Mouse (Mus musculus): ENCODE data around the gene Ncoa7. TPM values are rescaled to one million over a fixed set of nuclear protein-coding genes. Genes with fewer than 3 reads are reported as not detected.

The Ncoa7 gene
- 23.0 and 28.1 TPM in 2 replicates for total RNA-seq (2015)
- total RNA-seq (2017) = 16.0 and 21.2 TPM in 2 replicates

DNA sequence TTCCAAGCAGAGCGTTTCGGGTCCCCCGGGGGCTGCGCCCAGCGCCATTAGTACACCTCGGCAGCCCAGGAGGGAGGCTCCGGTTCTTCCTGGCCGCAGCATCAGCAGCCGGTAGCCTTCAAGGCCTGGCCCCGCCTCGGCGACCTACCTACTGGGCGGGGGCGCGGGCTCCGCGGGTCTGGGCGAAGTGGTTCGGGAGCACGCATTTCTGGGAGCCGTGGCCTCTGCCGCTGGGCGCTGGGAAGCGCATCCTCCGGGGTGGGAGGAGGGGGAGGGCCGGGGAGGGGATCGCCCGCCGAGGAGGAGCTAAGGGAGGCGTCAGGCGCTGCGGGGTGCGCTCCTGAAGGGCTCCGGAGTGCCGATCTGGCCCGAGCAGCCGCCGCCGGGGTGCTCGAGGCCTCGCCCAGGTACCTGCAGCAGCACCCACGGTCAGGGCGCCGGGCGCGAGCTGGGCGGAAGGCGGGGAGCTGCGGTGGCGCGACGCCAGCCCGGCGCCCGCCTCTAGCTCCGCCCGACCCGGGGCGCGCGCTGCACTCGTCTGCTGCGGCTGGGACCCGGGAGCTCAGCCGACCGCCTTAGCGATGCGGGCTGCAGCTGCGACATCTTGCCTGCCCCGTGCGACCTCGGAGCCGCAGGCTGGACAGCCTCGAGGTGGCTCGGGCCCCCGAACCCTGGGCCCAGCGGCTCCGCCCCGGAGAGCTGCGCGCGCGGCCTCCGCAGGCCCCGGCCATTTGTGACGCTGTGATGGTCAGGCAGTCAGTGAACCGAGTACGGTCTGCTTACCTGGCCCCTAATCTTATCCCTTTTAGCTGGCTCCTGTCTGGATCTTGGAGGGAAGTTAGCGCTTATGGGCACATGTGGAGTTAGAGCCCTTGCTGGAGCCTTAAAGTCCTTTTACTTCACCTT, at the start of gene Ncoa7:
Gene Ncoa7 (minus strand): TSS at position 646 of the 906 bp plus-strand sequence.
- ATAC-seq (replicated peaks; ENCODE audit: poor library complexity) = peak; percentile 66

GRCm38 (mm10) chr10:30845101-30845825, 42.1 kb upstream of the Ncoa7 start:
- no peak for ATAC-seq (replicated peaks; ENCODE audit: poor library complexity)

GRCm38 (mm10) chr10:30844191-30845010, 41.3 kb upstream of the Ncoa7 start:
- no peak for ATAC-seq (replicated peaks; ENCODE audit: poor library complexity)

GRCm38 (mm10) chr10:30843438-30844190, 40.5 kb upstream of the Ncoa7 start:
- no peak for ATAC-seq (replicated peaks; ENCODE audit: poor library complexity)

DNA sequence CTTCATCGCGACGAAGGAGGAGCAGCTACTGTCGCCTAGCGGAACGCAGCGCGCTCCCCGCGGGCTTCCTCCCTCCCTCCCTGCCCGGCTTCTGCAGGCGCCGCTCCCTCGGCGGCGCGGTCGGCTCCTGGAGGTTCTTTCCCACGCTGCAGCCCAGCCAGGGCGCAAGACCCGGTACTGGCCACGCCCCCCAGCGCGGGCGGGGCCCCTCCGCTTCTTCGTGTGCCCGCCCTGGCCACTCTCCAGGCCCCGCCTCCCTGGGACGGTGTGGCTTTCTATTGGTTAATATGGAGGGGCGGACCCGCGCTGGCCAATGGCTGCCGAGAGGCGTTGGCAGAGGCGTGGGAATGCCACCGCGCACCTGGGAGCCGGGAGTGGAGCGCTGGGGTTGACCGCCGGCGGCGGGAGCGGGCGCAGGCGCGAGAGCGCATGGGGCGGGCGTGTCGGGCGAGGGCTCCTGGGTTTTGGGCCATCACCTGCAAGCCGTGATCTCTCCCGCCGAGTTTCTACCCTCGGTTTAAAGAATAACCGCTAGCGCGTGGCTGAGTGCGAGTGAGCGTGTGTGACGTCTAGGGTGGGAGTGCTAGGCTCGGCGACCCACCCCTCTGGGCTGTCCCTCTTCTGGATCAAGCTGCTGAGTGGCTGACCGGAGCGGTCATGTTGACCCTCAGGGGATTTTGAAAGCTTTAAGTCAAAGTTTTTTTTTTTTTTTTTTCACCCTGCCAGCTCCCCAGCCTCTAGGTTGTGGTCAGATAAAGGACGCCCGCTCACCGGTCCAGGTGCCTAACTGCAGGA, 39.7 kb upstream of the Ncoa7 start, which contains the start of gene Hey2:
Gene Hey2 (minus strand): TSS at position 159 of the 795 bp plus-strand sequence.
- ATAC-seq (replicated peaks; ENCODE audit: poor library complexity) = peak; percentile 91

GRCm38 (mm10) chr10:30842228-30842627, 39.1 kb upstream of the Ncoa7 start:
- peak; percentile 3; the same call in 1 of the 2 replicates for ATAC-seq (replicated peaks; ENCODE audit: poor library complexity)

- no peak for ATAC-seq (replicated peaks; ENCODE audit: poor library complexity)
Measured at GRCm38 (mm10) chr10:30840824-30841223, 37.7 kb upstream of the Ncoa7 start.

GRCm38 (mm10) chr10:30838188-30838587, 35.1 kb upstream of the Ncoa7 start:
- no peak for ATAC-seq (replicated peaks; ENCODE audit: poor library complexity)

- ATAC-seq (replicated peaks; ENCODE audit: poor library complexity) = peak; percentile 76
Measured at GRCm38 (mm10) chr10:30825049-30825448, 21.9 kb upstream of the Ncoa7 start.

DNA sequence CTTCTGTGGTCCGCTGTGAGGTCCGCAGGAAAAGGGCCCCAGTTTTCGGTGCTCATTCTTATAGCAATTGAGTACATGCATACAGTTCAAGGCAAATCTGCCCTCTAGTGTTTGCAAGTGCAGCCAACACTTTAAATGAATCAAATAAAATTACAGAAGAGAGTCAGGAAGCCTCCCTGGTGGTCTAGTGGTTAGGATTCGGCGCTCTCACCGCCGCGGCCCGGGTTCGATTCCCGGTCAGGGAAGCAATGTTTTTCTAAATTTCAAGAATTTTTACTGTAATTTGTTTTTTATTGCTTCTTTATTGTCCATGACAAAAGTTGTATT, 7.8 kb upstream of the Ncoa7 start:
- peak; percentile 98 for ATAC-seq (replicated peaks; ENCODE audit: poor library complexity)

DNA sequence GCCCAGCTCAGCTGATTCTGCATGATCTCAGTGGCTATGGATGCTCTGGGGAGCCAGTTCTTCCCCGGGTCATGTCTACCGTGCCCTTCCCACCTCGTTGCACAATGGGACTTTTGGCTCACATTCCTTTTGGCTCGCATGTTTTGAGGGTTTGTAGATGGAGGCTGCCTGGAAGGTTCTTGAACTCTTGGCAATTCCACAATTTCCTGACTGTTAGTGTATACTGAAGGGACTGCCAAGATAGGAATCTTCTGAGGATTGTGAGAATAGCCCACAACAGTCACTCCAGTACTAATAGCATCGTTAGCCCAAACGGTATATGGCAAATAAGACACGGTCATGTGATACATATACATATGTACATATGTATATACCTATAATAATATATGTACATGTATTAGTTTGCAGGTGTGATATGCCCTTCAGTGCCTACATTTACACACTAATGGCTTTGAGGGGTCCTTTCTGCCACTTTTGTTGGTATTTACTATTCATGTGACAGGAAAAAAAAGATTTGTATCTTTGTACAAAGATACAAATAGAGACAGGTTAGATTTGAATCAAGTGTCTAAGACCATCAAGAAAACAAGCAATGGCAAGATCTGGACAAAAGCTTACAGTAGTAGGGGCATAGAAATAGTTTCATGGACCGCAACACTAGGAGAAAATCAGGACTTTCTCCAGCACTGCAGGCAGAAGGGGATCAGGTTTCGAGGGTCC, 7.3 kb upstream of the Ncoa7 start:
- peak; percentile 21 for ATAC-seq (replicated peaks; ENCODE audit: poor library complexity)

- peak; percentile 43 for ATAC-seq (replicated peaks; ENCODE audit: poor library complexity)
Measured at GRCm38 (mm10) chr10:30803587-30804253, 594 bp upstream of the Ncoa7 start.

GRCm38 (mm10) chr10:30802033-30802432, 1.1 kb downstream of the Ncoa7 start:
- no peak for ATAC-seq (replicated peaks; ENCODE audit: poor library complexity)

DNA sequence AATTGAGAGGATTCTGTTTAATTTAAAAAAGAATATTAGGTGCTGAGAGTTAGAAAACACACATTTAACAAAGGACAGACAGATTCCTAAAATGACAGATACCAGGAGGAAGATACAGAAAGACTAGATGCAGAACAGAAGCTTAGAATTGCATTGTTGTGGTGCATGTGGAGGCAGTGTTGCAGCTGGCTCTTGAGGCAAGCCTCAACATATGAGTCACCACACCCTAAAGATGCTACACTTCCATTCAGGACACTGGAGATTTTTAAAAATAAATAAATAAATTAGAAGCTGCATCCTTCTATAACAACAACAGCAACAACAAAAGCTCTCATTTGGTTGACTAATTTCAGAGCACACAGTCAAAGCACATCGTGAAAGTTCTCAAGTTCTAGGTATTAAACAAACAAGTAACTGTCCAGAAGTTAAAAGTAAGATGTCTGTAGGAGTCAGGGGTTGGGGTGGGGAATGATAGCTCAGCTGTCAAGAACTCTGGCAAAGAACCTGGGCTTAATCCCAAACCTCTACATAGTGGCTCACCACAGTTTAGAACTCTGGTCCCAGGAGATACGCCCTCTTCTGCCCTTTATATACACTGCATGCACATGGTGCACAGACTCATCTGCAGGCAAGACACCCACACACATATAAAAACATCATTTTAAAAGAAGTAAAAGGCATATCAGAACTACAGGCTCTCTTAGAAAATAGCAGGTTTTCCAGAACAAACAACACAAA, 3.2 kb downstream of the Ncoa7 start:
- ATAC-seq (replicated peaks; ENCODE audit: poor library complexity) = no peak

DNA sequence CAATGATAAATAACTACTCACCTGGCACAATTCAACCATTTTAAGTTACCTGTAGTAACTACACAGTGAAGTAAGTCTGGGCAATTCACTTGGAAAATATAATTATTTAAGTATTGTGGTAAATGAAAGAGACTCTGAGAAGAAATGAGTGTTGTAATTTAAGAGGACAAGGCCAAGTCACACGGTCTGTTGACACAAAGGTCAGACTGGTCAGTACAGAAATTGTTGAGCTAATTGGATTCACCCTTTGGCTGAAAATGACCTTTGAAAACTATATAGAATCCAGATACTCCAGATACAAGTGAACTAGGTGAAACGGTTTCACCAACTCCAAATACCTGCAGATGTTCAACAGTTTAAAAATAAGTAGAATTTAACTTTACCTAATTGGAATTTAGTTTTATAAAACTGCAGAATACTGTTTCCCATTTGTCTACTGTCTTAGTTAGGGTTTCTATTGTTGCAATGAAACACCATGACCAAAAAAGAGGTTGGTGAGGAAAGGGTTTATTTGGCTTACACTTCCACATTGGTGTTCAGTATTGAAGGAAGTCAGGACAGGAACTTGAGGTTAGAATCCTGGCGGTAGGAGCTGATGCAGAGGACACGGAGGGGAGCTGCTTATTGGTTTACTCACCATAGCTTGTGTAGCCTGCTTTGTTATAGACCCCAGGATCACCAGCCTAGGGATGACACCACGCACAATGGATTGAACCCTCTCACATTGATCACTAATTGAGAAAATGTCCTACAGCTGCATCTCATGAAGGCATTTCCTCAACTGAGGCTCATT, 6.5 kb downstream of the Ncoa7 start:
- ATAC-seq (replicated peaks; ENCODE audit: poor library complexity) = peak; percentile 87

- ATAC-seq (replicated peaks; ENCODE audit: poor library complexity) = no peak
Measured at GRCm38 (mm10) chr10:30791016-30791415, 12.1 kb downstream of the Ncoa7 start.

DNA sequence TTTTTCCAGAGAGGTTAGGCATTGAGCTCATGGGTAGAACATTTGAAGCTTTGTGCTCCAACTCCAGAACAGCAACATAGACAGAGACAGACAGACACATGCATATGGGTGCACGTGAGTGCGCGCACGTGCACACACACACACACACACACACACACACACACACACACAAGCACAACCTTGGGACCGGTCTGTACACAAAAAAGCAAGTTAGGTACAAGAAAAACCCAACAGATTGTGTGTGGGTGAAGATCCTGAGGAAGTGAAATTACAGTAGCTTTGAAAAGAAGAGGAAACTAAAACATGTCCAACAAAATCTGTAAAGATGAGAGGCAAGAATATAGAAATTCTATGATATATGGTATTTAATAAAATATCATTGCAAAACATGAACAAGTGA, 13.6 kb downstream of the Ncoa7 start:
- no peak for ATAC-seq (replicated peaks; ENCODE audit: poor library complexity)

All from megakaryocyte progenitor cell, adult 5-6 weeks (primary cell).